Mouse (Mus musculus) spleen, adult 18-20 months (tissue): ENCODE results near the gene Arhgef7.
"Not testable (repeated sequence)": the region's sequence is repeated elsewhere in the genome, so short reads cannot be mapped to it uniquely, and the experiment has no call there.

Experiments
- DNase-seq, 2 experiments: peaks; one replicate each; pipeline ENCODE4 v3.0.0; 2022; ENCODE audit warnings: mixed read lengths in 2 of 2

Gene Arhgef7

GRCm38 (mm10) chr8:11842757-11843156 lies 115.2 kb downstream of the Arhgef7 start:
- no peak for DNase-seq

- DNase-seq = no peak
Measured at GRCm38 (mm10) chr8:11843677-11844315, 116.3 kb downstream of the Arhgef7 start.

GRCm38 (mm10) chr8:11844316-11844685 lies 116.8 kb downstream of the Arhgef7 start:
- DNase-seq = no peak

- no peak for DNase-seq
Measured at GRCm38 (mm10) chr8:11846807-11847206, 119.3 kb downstream of the Arhgef7 start.

- no peak for DNase-seq
Measured at GRCm38 (mm10) chr8:11867832-11868231, 140.3 kb downstream of the Arhgef7 start.

- DNase-seq = not testable (repeated sequence)
Measured at GRCm38 (mm10) chr8:11874227-11874626, 146.7 kb downstream of the Arhgef7 start.

GRCm38 (mm10) chr8:11884646-11885045 lies 157.1 kb downstream of the Arhgef7 start:
- DNase-seq = no peak
